Mouse (Mus musculus) ES-E14 (cell line): ENCODE results near the gene Olfm3.

Experiments
- CHD2 ChIP-seq: IDR thresholded peaks from 2 replicates; pipeline ENCODE4 v1.6.1; 2014; ENCODE audit warnings: mild to moderate bottlenecking, low read depth, low read length, inconsistent platforms
- MAFK ChIP-seq: IDR thresholded peaks from 2 replicates; pipeline ENCODE4 v1.6.1; 2014; ENCODE audit warnings: mild to moderate bottlenecking, low read depth, low read length, inconsistent platforms; ENCODE audit not compliant: insufficient read depth
- ZC3H11A ChIP-seq: IDR thresholded peaks from 2 replicates; pipeline ENCODE4 v1.6.1; 2012; ENCODE audit warnings: low read depth, mild to moderate bottlenecking, inconsistent platforms, low read length, borderline replicate concordance

DNA sequence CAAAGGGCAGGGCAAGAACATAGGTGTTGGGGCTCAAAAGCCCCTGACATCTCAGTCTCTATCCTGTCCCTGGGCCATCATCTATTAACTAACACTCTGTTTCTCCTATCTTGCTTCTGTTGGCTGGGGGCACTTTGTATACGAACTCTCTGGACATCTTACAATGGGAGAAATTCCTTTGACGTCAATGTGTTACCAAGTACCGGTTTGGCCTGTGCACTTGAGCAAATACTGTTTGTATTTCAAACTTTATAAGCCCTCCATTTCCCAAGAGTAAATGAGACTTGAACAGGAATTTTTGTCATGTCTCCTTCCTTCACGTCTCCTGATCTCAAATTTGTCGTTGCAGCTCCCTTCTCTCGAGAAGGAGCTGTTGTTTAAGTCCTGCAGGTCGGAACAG is 270.7 kb downstream of the Olfm3 start:
- TF ChIP-seq ZC3H11A = no peak
- no peak for TF ChIP-seq CHD2
- no peak for TF ChIP-seq MAFK
